Mouse (Mus musculus): ENCODE results near the gene Eps15. TPM values are rescaled to one million over a fixed set of nuclear protein-coding genes. Genes with fewer than 3 reads are reported as not detected.
A peak's percentile ranks its signal among the peaks of the same experiment; 100 is the strongest.

Eps15 gene
- total RNA-seq, 1 experiment = 13.0 TPM

DNA sequence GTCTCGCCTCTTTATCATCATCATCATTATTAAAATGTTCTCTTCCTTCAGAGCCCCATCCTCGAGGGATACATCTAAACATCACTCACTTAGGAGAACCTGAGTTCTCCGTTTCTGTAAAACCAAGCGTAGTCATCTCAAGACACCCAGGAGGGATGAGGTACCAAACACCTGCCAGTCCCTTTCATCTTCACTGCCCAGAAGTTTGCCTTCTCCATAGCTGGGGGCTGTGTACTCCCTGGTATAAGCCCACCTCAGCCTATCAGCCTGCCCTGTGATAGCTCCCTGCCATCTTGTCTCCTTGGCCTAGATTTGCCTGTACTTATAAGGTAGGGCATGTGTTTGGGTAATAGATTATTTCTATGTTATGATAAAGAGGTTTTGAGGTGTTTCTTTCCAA, 1.1 kb downstream of the Eps15 start:
- DNase-seq (ENCODE audit: low read depth, low spot score) = no peak
- H3K9me3 ChIP-seq (ENCODE audit: control insufficient read depth, insufficient read depth, low read depth, low read length) = no peaks in the 10 kb centered on the region
- no peaks in the 10 kb centered on the region; a peak in 1 of 4 replicates for H3K4me1 ChIP-seq (ENCODE audit: control insufficient read depth in 2 of 2, insufficient read depth in 2 of 2, low read length in 2 of 2, poor library complexity in 1 of 2)
- H3K27ac ChIP-seq (ENCODE audit: insufficient read depth, low read depth, low read length, poor library complexity, severe bottlenecking) = no peak overlapping the region
- TF ChIP-seq MAFK (IDR thresholded peaks at IDR 0.05; ENCODE audit: insufficient read depth, low read depth, low read length) = no peak
- TF ChIP-seq CHD2 (IDR thresholded peaks at IDR 0.05; ENCODE audit: low read depth, low read length) = no peak
- no peak for TF ChIP-seq HCFC1 (IDR thresholded peaks at IDR 0.05; ENCODE audit: borderline replicate concordance, insufficient read depth, low read length)
- no peak for TF ChIP-seq ZNF384 (IDR thresholded peaks at IDR 0.05; ENCODE audit: low read depth, low read length)
- TF ChIP-seq ZC3H11A (IDR thresholded peaks at IDR 0.05; ENCODE audit: borderline replicate concordance, low read depth, low read length) = no peak
- in situ Hi-C loops (cut with MboI; ENCODE audit: low sequenced_read_pairs in 2 of 2, unreplicated experiment in 2 of 2) = no loop called here
- no peaks in the 10 kb centered on the region for H3K36me3 ChIP-seq (ENCODE audit: control insufficient read depth, insufficient read depth, low read length, poor library complexity, severe bottlenecking)
- peak overlapping the region; percentile 91 for H3K9ac ChIP-seq (ENCODE audit: insufficient read depth, low read depth, low read length, poor library complexity, severe bottlenecking)
- H3K4me3 ChIP-seq (ENCODE audit: insufficient read depth in 1 of 2, low read depth in 1 of 2, low read length in 2 of 2, poor library complexity in 1 of 2, severe bottlenecking in 1 of 2) = peak overlapping the region; percentile 96 to 97

DNA sequence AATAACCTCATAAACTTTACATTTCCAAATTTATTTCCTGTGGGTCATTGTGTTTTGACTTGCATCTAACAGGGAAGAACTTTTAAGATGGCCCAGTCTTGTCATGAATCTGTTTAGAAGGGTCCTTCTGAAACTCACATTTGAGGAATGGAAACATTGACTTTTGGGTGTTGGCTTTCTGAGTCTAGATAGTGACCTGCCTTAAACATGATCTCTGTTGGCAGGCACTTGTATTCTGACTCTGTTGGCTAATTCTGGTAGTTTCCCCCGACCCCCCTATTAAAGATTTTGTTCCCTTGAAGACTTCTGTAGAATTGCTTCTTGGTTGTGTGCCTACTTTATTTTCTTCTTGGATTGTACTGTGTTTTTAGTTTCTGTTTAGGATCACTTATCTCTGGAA, 1.9 kb downstream of the Eps15 start:
- Histone ChIP-seq H3K4me3 (ENCODE audit: insufficient read depth in 1 of 2, low read depth in 1 of 2, low read length in 2 of 2, poor library complexity in 1 of 2, severe bottlenecking in 1 of 2) (no peak overlapping the region), H3K4me1 (ENCODE audit: control insufficient read depth in 2 of 2, insufficient read depth in 2 of 2, low read length in 2 of 2, poor library complexity in 1 of 2) (no peaks in the 10 kb centered on the region; a peak in 1 of 4 replicates), H3K9ac (ENCODE audit: insufficient read depth, low read depth, low read length, poor library complexity, severe bottlenecking) (no peak overlapping the region), H3K27ac (ENCODE audit: insufficient read depth, low read depth, low read length, poor library complexity, severe bottlenecking) (no peak overlapping the region), H3K36me3 (ENCODE audit: control insufficient read depth, insufficient read depth, low read length, poor library complexity, severe bottlenecking) (no peaks in the 10 kb centered on the region), H3K9me3 (ENCODE audit: control insufficient read depth, insufficient read depth, low read depth, low read length) (no peaks in the 10 kb centered on the region)
- DNase-seq (ENCODE audit: low read depth, low spot score) = no peak
- in situ Hi-C loops (cut with MboI; ENCODE audit: low sequenced_read_pairs in 2 of 2, unreplicated experiment in 2 of 2) = no loop called here
- TF ChIP-seq MAFK (IDR thresholded peaks at IDR 0.05; ENCODE audit: insufficient read depth, low read depth, low read length) (no peak), ZNF384 (IDR thresholded peaks at IDR 0.05; ENCODE audit: low read depth, low read length) (no peak), CHD2 (IDR thresholded peaks at IDR 0.05; ENCODE audit: low read depth, low read length) (no peak), ZC3H11A (IDR thresholded peaks at IDR 0.05; ENCODE audit: borderline replicate concordance, low read depth, low read length) (no peak), HCFC1 (IDR thresholded peaks at IDR 0.05; ENCODE audit: borderline replicate concordance, insufficient read depth, low read length) (no peak)

DNA sequence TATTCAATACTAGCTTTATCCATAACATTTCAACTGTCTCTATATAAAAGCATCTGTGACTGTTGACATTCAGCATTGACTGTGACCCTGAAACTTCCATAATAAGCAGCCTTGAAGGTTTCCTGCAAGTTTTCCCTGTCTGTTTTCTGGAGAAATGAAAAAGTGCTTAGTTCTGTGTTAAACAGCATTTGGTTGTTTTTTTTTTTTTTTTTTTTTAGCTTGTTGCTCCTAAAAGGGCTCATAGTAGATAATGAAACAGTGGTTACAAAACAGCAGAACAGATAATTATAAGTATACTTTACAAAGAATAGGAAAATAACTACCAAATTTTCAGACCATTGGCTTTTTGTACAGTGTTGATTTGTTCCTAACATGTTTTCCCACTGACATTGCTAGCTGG, 14.6 kb downstream of the Eps15 start:
- no peak overlapping the region for H3K9ac ChIP-seq (ENCODE audit: insufficient read depth, low read depth, low read length, poor library complexity, severe bottlenecking)
- H3K4me3 ChIP-seq (ENCODE audit: insufficient read depth in 1 of 2, low read depth in 1 of 2, low read length in 2 of 2, poor library complexity in 1 of 2, severe bottlenecking in 1 of 2) = no peak overlapping the region
- H3K4me1 ChIP-seq (ENCODE audit: control insufficient read depth in 2 of 2, insufficient read depth in 2 of 2, low read length in 2 of 2, poor library complexity in 1 of 2) = no peaks in the 10 kb centered on the region
- H3K27ac ChIP-seq (ENCODE audit: insufficient read depth, low read depth, low read length, poor library complexity, severe bottlenecking) = no peak overlapping the region
- in situ Hi-C loops (cut with MboI; ENCODE audit: low sequenced_read_pairs in 2 of 2, unreplicated experiment in 2 of 2) = no loop called here
- no peaks in the 10 kb centered on the region for H3K36me3 ChIP-seq (ENCODE audit: control insufficient read depth, insufficient read depth, low read length, poor library complexity, severe bottlenecking)
- no peaks in the 10 kb centered on the region for H3K9me3 ChIP-seq (ENCODE audit: control insufficient read depth, insufficient read depth, low read depth, low read length)
- TF ChIP-seq ZNF384 (IDR thresholded peaks at IDR 0.05; ENCODE audit: low read depth, low read length) (no peak), HCFC1 (IDR thresholded peaks at IDR 0.05; ENCODE audit: borderline replicate concordance, insufficient read depth, low read length) (no peak), ZC3H11A (IDR thresholded peaks at IDR 0.05; ENCODE audit: borderline replicate concordance, low read depth, low read length) (no peak), MAFK (IDR thresholded peaks at IDR 0.05; ENCODE audit: insufficient read depth, low read depth, low read length) (no peak), CHD2 (IDR thresholded peaks at IDR 0.05; ENCODE audit: low read depth, low read length) (no peak)
- DNase-seq (ENCODE audit: low read depth, low spot score) = no peak

DNA sequence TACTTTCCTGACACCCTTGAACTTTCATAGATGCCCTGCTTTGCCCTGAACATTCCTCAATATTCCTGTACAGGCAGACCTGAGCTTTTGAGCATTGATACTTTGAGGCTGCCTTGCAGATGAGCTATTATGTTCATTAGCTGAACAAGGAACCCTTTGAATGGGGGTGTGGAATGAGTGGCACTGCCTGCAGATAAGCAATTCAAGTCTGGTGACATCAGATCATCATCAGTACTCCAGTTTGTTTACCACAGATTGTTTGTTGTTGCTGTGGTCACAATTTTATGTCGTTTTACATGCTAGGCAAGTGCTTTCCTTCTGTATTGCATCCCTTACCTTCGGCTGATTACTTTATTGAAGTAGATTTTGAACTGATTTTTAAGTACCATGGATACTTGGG, 16.4 kb downstream of the Eps15 start:
- Histone ChIP-seq H3K36me3 (ENCODE audit: control insufficient read depth, insufficient read depth, low read length, poor library complexity, severe bottlenecking) (no peaks in the 10 kb centered on the region), H3K9me3 (ENCODE audit: control insufficient read depth, insufficient read depth, low read depth, low read length) (no peaks in the 10 kb centered on the region), H3K9ac (ENCODE audit: insufficient read depth, low read depth, low read length, poor library complexity, severe bottlenecking) (no peak overlapping the region), H3K4me1 (ENCODE audit: control insufficient read depth in 2 of 2, insufficient read depth in 2 of 2, low read length in 2 of 2, poor library complexity in 1 of 2) (no peaks in the 10 kb centered on the region), H3K4me3 (ENCODE audit: insufficient read depth in 1 of 2, low read depth in 1 of 2, low read length in 2 of 2, poor library complexity in 1 of 2, severe bottlenecking in 1 of 2) (no peak overlapping the region), H3K27ac (ENCODE audit: insufficient read depth, low read depth, low read length, poor library complexity, severe bottlenecking) (no peak overlapping the region)
- DNase-seq (ENCODE audit: low read depth, low spot score) = no peak
- in situ Hi-C loops (cut with MboI; ENCODE audit: low sequenced_read_pairs in 2 of 2, unreplicated experiment in 2 of 2) = no loop called here
- no peak for TF ChIP-seq CHD2 (IDR thresholded peaks at IDR 0.05; ENCODE audit: low read depth, low read length)
- TF ChIP-seq HCFC1 (IDR thresholded peaks at IDR 0.05; ENCODE audit: borderline replicate concordance, insufficient read depth, low read length) = no peak
- TF ChIP-seq ZNF384 (IDR thresholded peaks at IDR 0.05; ENCODE audit: low read depth, low read length) = no peak
- TF ChIP-seq MAFK (IDR thresholded peaks at IDR 0.05; ENCODE audit: insufficient read depth, low read depth, low read length) = no peak
- no peak for TF ChIP-seq ZC3H11A (IDR thresholded peaks at IDR 0.05; ENCODE audit: borderline replicate concordance, low read depth, low read length)

DNA sequence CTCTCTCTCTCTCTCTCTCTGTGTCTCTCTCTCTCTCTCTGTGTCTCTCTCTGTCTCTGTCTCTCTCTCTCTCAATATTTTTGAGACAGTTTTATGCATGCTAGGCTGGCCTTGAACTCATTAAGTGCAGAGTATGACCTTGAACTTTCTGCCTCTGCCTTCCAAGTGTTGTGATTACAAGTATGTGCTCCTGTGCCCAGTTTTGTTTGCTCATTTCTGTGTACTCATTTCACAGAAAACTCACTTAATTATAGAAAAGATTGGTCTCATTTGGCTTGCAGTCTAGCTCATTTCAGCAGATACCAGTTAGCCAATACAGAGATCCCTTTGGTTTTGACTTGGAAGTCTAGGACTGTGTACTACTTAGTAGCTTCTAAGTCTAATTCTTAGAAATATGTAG, 19.1 kb downstream of the Eps15 start:
- no peaks in the 10 kb centered on the region for H3K4me1 ChIP-seq (ENCODE audit: control insufficient read depth in 2 of 2, insufficient read depth in 2 of 2, low read length in 2 of 2, poor library complexity in 1 of 2)
- H3K9me3 ChIP-seq (ENCODE audit: control insufficient read depth, insufficient read depth, low read depth, low read length) = no peaks in the 10 kb centered on the region
- no peaks in the 10 kb centered on the region for H3K36me3 ChIP-seq (ENCODE audit: control insufficient read depth, insufficient read depth, low read length, poor library complexity, severe bottlenecking)
- H3K4me3 ChIP-seq (ENCODE audit: insufficient read depth in 1 of 2, low read depth in 1 of 2, low read length in 2 of 2, poor library complexity in 1 of 2, severe bottlenecking in 1 of 2) = no peak overlapping the region
- H3K27ac ChIP-seq (ENCODE audit: insufficient read depth, low read depth, low read length, poor library complexity, severe bottlenecking) = no peak overlapping the region
- H3K9ac ChIP-seq (ENCODE audit: insufficient read depth, low read depth, low read length, poor library complexity, severe bottlenecking) = no peak overlapping the region
- TF ChIP-seq CHD2 (IDR thresholded peaks at IDR 0.05; ENCODE audit: low read depth, low read length) = no peak
- TF ChIP-seq MAFK (IDR thresholded peaks at IDR 0.05; ENCODE audit: insufficient read depth, low read depth, low read length) = no peak
- TF ChIP-seq ZC3H11A (IDR thresholded peaks at IDR 0.05; ENCODE audit: borderline replicate concordance, low read depth, low read length) = no peak
- TF ChIP-seq HCFC1 (IDR thresholded peaks at IDR 0.05; ENCODE audit: borderline replicate concordance, insufficient read depth, low read length) = no peak
- no peak for TF ChIP-seq ZNF384 (IDR thresholded peaks at IDR 0.05; ENCODE audit: low read depth, low read length)
- no peak for DNase-seq (ENCODE audit: low read depth, low spot score)
- in situ Hi-C loops (cut with MboI; ENCODE audit: low sequenced_read_pairs in 2 of 2, unreplicated experiment in 2 of 2) = no loop called here

Data from ES-E14 (cell line).